Mouse (Mus musculus) heart, embryonic 10.5 days (tissue): ENCODE results near the gene Cpm. TPM values are rescaled to one million over a fixed set of nuclear protein-coding genes. Genes with fewer than 3 reads are reported as not detected.

Experiments used
- DNase-seq: peaks from one replicate; pipeline ENCODE4 v3.0.0-alpha.2; 2017; ENCODE audit warnings: low spot score
- H3K27ac ChIP-seq: fragments of 300-500 bp; sonication (generic); 2 replicates; pipeline ENCODE4 v1.5.1; 2016; ENCODE audit warnings: mild to moderate bottlenecking
- H3K27me3 ChIP-seq: fragments of 300-500 bp; sonication (generic); 2 replicates; pipeline ENCODE4 v1.6.1; 2016; ENCODE audit warnings: mild to moderate bottlenecking; ENCODE audit not compliant: poor library complexity, insufficient read depth, severe bottlenecking
- H3K36me3 ChIP-seq: fragments of 300-500 bp; sonication (generic); 2 replicates; pipeline ENCODE4 v1.6.1; 2016; ENCODE audit warnings: mild to moderate bottlenecking, moderate library complexity
- H3K4me1 ChIP-seq: fragments of 300-500 bp; sonication (generic); 2 replicates; pipeline ENCODE4 v1.6.1; 2016; ENCODE audit warnings: mild to moderate bottlenecking
- H3K4me3 ChIP-seq: fragments of 300-500 bp; sonication (generic); 2 replicates; pipeline ENCODE4 v1.5.1; 2016; ENCODE audit warnings: mild to moderate bottlenecking, moderate library complexity
- H3K9me3 ChIP-seq: fragments of 300-500 bp; sonication (generic); 2 replicates; pipeline ENCODE4 v1.6.1; 2016; ENCODE audit warnings: mild to moderate bottlenecking, moderate library complexity
- WGBS: fragments of 180-500 bp; shearing (Covaris S2); methylation state at CpG from one replicate; pipeline ENCODE4 v1.1.7; 2016; 5-methylcytosine and 5-hydroxymethylcytosine counted together
- polyA plus RNA-seq: library from polyadenylated mRNA; unstranded; fragments of >200 nt; fragmentation: Nextera tagmentation; extraction: Ambion mirVana; gene quantifications from 2 replicates; pipeline ENCODE4 v1.2.1, GENCODE M21; 2016

Cpm gene
- polyA plus RNA-seq, 1 experiment from 2014 or later = 28.3 TPM

DNA sequence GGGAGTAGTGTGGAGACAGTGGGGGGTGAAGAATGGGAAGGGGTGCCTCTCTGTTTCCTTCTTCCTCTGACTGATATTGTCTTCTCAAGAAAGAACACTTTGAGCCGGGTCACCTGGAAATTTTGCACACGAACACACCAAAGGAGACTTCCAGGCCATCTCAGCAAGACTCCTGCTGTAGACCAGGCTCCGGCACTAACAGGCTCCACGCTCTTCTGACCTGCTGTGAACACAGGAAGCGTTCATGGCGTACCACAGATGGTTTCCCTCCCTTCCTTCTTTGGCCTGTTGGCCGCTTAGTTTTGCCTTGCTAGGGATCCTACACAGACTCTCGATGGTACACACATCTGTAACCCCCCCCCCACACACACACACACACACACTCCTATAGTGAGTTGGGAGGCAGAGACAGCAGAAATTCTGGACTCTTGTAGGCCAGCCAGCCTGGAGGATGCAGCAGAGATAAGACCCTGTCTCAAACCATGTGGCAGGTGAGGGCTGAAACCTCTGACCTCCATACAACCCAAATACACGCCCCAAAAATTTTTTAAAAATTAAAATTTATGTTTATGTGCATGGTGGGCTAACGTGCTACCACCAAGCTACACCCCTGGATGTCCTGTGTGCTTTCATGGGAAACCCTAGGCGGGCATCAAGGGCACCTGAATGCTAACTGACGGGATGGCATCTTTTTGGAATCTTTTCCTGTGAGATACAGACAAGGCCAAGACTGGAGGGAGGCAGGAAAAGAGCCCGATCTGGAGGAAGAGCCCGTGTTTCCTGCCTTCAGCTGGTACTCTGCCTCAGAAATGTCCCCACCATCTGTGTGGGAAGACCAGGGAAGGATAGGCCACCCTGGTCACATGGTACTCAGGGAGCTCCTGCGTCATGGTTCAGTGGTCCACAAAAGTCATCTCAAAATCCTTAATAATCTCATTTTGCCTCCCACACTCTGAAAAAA lies 23.7 kb upstream of the Cpm start:
- Histone ChIP-seq H3K9me3 (no peaks in the 10 kb centered on the region), H3K36me3 (no peaks in the 10 kb centered on the region), H3K27ac (no peak overlapping the region), H3K4me1 (peaks cover 8% of the 10 kb centered on the region; the same call in 1 of the 2 replicates), H3K27me3 (no peaks in the 10 kb centered on the region), H3K4me3 (no peak overlapping the region)
- WGBS = 78% methylated on average over 15 of the region's 15 CpGs
- no peak for DNase-seq

DNA sequence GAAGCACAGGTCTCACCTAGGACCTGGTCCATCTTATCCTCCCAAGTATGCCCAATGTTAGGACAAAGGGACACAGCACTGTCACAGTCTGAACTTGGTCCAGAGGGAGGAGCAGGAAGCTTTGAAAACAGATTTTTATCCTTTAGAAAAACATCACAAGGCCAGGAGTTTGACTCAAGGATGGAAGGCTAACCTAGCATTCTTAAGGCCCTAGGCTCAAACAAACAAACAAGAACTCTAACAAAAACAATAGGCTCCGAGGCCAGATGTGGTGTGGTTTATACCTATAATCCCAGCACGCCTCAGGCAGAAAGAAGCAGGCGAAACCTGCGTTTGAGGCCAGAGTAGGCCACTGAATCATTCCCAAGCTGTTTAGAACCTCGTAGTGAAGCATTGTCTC lies 22.9 kb upstream of the Cpm start:
- H3K9me3 ChIP-seq = no peaks in the 10 kb centered on the region
- no peaks in the 10 kb centered on the region for H3K27me3 ChIP-seq
- no peak for DNase-seq
- no peaks in the 10 kb centered on the region for H3K36me3 ChIP-seq
- no peak overlapping the region for H3K4me3 ChIP-seq
- H3K4me1 ChIP-seq = peaks cover 8% of the 10 kb centered on the region; the same call in 1 of the 2 replicates
- H3K27ac ChIP-seq = no peak overlapping the region
- 68% methylated on average over 5 of the region's 5 CpGs for WGBS

DNA sequence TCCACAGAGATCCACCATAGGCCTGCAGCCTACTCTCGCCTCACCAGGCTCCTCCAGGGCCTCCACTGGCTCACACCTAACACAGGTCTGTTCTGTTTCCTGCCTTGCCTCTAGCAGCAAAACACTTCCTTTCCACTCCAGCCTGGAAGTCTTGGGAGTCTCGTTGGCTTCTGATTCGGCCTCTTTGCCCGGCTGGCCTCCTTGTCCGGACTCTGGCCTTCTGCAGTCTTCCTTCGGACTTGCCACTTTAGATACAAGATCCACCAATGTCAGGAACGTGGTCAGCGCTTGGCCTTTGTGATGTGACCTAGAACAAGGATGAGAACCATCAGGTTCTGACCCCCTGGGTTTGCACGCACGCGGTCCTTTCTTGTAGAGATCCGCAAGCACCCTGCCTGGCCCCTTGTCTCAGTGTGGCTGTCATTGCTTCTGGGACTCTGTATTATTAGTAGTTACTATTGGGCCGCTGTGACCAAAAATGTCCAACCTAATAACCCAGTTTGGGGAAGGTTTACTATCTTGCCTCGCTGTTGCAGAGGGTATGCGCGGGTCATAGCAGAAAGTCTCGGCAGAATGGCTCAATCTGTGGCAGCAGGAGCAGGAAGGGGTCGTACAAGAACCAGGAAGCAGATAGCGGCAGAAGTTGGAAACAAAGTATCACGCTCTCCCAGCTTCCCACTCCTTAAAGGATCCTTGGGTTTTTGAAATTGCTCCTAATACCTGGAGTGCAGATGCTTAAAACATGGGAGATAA lies 22.1 kb upstream of the Cpm start:
- H3K36me3 ChIP-seq = no peaks in the 10 kb centered on the region
- H3K27me3 ChIP-seq = no peaks in the 10 kb centered on the region
- WGBS = 84% methylated on average over 20 of the region's 20 CpGs
- DNase-seq = no peak
- peaks cover 8% of the 10 kb centered on the region; the same call in 1 of the 2 replicates for H3K4me1 ChIP-seq
- no peak overlapping the region for H3K4me3 ChIP-seq
- H3K9me3 ChIP-seq = no peaks in the 10 kb centered on the region
- H3K27ac ChIP-seq = no peak overlapping the region

DNA sequence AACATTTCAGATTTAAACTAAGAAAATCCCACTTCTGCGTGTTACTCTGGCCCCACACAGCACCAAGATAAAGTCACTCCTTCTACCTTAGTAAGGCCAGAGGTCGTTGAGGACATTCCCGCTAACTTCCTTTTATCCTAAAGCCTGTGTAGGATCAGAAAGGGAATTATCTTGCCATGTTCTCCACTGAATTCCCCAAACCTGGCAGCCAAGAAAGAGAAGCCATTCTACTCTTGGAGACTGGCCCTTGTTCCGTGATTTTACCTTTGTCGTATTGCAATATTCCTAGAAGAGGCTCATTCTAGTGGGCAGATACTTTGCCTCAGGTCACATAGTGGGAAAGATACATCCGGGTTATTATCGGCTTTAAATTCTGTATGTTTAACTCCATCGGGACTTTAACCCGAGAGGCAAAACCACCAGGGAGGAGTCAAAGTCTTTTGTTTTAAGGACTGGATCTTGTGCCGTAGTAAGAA lies 21.5 kb upstream of the Cpm start:
- H3K4me1 ChIP-seq = peaks cover 8% of the 10 kb centered on the region; the same call in 1 of the 2 replicates
- 86% methylated on average over 10 of the region's 10 CpGs for WGBS
- H3K4me3 ChIP-seq = no peak overlapping the region
- H3K27me3 ChIP-seq = no peaks in the 10 kb centered on the region
- H3K27ac ChIP-seq = no peak overlapping the region
- H3K36me3 ChIP-seq = no peaks in the 10 kb centered on the region
- DNase-seq = no peak
- H3K9me3 ChIP-seq = no peaks in the 10 kb centered on the region

DNA sequence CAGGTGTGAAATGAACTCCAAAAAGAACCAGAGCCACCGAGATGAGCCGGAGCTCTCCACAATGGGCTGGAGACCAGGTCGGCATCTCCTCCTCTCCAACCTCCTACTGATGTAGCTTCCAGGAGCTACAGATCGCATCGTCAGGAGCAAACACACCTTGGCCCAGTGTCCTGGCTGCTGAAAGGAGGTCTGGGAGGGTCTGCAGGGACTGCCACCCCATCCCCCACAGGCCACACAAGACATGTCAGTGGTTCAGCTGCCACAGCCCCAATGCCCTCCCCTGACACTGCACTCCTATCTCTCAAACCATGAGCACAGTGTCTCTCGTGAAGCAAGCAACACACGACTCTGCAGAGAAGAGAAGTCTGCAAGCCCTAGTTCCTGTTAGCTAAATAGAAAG lies 20.8 kb upstream of the Cpm start:
- Histone ChIP-seq H3K36me3 (no peaks in the 10 kb centered on the region), H3K9me3 (no peaks in the 10 kb centered on the region), H3K27ac (no peak overlapping the region), H3K27me3 (no peaks in the 10 kb centered on the region), H3K4me1 (peaks cover 8% of the 10 kb centered on the region; the same call in 1 of the 2 replicates), H3K4me3 (no peak overlapping the region)
- DNase-seq = no peak
- WGBS = 88% methylated on average over 7 of the region's 7 CpGs

DNA sequence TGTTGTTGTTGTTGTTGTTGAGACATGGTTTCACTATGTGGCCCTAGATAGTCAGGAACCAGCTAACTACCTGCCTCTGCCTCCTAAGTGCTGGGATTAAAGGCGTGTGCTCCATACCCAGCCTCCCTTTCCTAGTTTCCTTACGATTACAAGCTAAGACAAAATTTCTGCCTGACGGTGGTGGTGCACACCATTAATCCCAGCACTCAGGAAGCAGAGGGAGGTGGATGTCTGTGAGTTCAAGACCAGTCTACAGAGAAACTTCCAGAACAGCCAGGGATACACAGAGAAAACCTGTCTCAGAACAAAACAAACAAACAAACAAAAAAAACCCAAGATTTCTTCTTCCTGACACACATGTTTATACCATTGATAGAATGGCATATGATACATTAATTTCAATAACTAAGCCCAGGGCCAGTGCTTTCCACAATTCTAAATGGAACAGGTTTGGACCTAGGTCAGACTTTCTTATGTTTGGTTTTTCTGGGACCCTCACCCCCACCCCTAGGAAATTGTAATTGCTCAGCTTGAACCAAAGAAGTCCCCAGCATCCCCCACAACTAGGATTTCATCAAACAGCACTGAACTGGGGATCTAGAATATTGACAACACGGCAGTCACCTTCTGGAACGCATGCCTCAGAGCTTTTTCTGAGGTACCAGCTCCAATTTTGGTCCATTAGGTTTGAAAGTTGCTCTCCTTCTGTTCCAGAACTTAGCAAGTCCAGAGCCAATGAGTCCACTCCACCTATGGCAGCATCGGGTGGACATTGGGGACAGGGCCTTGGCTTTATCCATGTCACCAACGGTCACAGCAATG lies 20.1 kb upstream of the Cpm start:
- H3K4me3 ChIP-seq = no peak overlapping the region
- WGBS = 80% methylated on average over 7 of the region's 7 CpGs
- DNase-seq = no peak
- H3K36me3 ChIP-seq = no peaks in the 10 kb centered on the region
- peaks cover 13% of the 10 kb centered on the region for H3K4me1 ChIP-seq
- H3K27ac ChIP-seq = no peak overlapping the region
- no peaks in the 10 kb centered on the region for H3K9me3 ChIP-seq
- H3K27me3 ChIP-seq = no peaks in the 10 kb centered on the region

DNA sequence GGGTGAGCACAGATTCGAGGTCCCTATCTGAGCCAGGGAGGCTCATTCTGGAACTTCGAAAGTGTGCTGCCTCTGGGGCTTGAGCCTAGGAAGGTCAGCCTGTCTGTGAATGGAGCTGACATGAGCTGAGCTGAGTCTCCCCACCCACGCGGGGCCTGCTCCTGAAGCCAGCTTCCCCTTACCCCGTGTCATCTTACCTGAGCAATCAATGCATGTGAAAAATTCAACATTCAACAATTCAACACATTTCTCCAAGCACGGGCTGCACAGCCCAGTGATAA lies 19.6 kb upstream of the Cpm start:
- Histone ChIP-seq H3K4me1 (peaks cover 16% of the 10 kb centered on the region), H3K36me3 (no peaks in the 10 kb centered on the region), H3K4me3 (no peak overlapping the region), H3K27ac (no peak overlapping the region), H3K27me3 (no peaks in the 10 kb centered on the region), H3K9me3 (no peaks in the 10 kb centered on the region)
- WGBS = 83% methylated on average over 6 of the region's 6 CpGs
- DNase-seq = no peak

DNA sequence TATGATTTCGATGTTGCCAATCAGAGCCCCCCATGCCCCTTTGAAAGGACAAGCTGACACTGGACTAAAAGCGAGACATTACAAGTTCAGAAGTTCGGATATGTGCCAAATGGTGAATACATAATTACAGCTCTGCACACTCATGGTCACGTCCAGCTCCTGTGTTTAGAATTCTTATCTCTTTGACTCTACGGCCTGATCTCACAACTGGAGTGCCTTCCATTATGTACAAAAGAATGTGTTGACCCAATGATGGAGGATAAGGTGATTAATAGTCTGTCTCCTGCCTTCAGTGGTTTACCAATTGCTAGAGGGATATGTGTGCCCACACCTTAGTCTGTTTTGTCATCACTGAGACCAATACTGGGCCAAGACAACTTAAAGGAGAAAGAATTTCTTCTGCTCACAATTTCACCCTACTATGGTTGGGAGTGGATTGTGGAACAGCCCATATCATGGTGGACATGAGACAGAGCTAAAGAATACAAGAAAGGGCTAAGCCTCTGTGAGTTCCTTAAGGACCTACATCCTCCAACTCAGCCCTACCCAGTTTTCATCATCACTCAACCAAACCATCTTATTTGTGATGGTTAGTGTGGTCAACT lies 19.0 kb upstream of the Cpm start:
- WGBS = 77% methylated on average over 5 of the region's 5 CpGs
- no peaks in the 10 kb centered on the region for H3K36me3 ChIP-seq

DNA sequence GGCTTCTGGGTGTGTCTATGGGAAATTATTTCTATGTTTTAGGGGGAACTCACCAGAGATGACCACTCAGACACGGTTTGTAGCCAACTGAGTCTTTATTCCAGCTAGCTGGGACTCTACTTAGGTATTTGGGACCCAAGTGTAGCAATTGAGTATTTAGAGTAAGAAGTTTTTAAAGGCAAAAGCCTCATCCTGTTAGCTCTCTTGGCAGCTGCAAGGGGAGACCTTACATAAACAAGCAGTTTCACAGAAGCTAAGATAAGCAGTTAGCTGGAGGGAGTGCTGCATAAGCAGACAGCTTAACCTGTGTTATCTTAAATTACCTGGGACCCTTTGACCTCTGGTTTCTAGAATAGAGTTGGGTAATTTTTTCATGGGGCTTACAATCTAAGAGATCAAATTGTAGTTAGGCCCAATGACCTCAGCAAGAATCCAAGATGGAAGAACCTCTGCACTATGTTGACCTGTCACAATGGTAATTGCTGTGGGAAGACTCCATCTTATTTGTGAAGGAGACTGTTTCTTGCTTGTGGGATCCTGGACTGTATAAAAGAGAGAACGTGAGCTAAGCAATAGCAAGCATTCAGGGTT lies 18.4 kb upstream of the Cpm start:
- H3K9me3 ChIP-seq = no peaks in the 10 kb centered on the region
- no peak overlapping the region for H3K4me3 ChIP-seq
- H3K36me3 ChIP-seq = no peaks in the 10 kb centered on the region
- 74% methylated on average over 2 of the region's 2 CpGs for WGBS
- DNase-seq = no peak
- H3K4me1 ChIP-seq = peaks cover 12% of the 10 kb centered on the region
- H3K27ac ChIP-seq = no peak overlapping the region
- H3K27me3 ChIP-seq = no peaks in the 10 kb centered on the region

More for the DNA sequence above, 19.0 kb upstream of the Cpm start:
- Histone ChIP-seq H3K27me3 (no peaks in the 10 kb centered on the region), H3K4me1 (peaks cover 16% of the 10 kb centered on the region), H3K27ac (no peak overlapping the region), H3K9me3 (no peaks in the 10 kb centered on the region), H3K4me3 (no peak overlapping the region)
- no peak for DNase-seq

DNA sequence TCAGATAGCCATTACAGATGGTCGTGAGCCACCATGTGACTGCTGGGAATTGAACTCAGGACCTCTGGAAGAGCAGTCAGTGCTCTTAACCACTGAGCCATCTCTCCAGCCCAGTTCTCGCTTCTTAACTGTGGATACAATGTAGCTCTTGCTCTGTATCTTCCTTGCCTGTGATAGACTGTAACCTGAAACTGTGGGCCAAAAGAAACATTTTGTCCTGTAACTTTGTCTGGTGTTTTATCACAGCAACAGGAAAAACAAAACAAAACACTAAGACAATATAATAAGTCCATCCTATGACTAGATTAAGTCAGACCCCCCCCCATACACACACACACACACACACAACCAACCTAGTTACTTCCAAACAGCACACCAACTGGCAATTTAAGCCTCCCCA lies 17.8 kb upstream of the Cpm start:
- Histone ChIP-seq H3K4me3 (no peak overlapping the region), H3K27ac (no peak overlapping the region), H3K9me3 (no peaks in the 10 kb centered on the region), H3K27me3 (no peaks in the 10 kb centered on the region), H3K36me3 (no peaks in the 10 kb centered on the region), H3K4me1 (peaks cover 12% of the 10 kb centered on the region)
- no peak for DNase-seq
- 80% methylated on average over 2 of the region's 2 CpGs for WGBS

DNA sequence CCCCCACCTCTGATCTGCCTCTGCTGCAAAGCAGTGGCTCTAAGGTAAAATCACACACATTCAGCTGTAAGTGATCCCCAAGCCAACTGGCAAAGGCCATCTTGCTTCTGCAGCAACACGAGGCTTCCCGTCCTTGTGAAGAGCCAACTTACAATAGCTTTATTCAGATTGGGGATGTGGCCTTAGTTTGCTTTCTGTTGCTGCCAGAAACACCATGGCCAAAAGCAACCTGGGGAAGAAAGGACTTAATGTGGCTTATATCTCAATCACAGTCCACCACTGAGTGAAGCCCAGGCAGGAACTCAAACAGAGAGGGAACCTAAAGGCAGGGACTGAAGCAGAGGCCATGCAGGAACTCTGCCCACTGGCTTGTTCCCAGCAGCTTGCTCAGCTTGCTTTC lies 17.3 kb upstream of the Cpm start:
- H3K9me3 ChIP-seq = no peaks in the 10 kb centered on the region
- no peaks in the 10 kb centered on the region for H3K36me3 ChIP-seq
- DNase-seq = no peak
- no peaks in the 10 kb centered on the region for H3K27me3 ChIP-seq
- WGBS = 72% methylated on average over 2 of the region's 2 CpGs
- peaks cover 9% of the 10 kb centered on the region for H3K4me1 ChIP-seq
- no peak overlapping the region for H3K27ac ChIP-seq
- H3K4me3 ChIP-seq = no peak overlapping the region
